Mouse (Mus musculus): Measurements from ENCODE around the gene Dop1b.

DNA sequence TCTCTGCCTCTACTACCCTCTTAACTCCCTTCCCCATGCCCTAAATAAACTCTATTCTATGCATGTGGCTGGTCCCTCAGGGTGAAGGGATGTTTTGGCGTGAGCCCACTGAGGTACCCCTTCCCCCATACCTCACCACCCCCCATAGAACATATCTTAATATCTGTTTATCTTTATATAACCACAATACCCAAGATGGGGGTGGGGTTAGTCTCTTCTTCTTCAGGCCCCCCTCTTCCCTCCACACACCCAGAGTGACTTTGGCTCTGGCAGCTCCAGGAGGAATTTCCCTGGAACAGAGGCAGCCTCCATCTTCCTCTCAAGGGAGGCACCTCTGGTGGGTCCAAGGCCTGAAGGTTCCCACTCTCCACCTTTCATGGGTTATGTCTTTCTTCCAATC is 108.3 kb downstream of the Dop1b start:
- TF ChIP-seq CTCF (IDR thresholded peaks at IDR 0.05; ENCODE audit: low read depth, low read length) = no peak
- TF ChIP-seq POLR2A (IDR thresholded peaks at IDR 0.05; ENCODE audit: borderline replicate concordance, low read depth, low read length) = no peak
